Mouse (Mus musculus) midbrain, embryonic 13.5 days (tissue): ENCODE measurements at regions not wholly inside any gene's neighbourhood (a gene's known extent, or its start where the extent isn't known, plus 50 kb on each side); places are given as distances from the start of the nearest gene placed in this dataset.
"Not testable (repeated sequence)": the region's sequence is repeated elsewhere in the genome, so short reads cannot be mapped to it uniquely, and the experiment has no call there.

ENCODE experiments used
- ATAC-seq: fragments of 200-750 bp; cut with Nextera tagmentation; 2 replicates; pipeline ENCODE4 v1.8.0; 2017; ENCODE audit warnings: mild to moderate bottlenecking, moderate TSS enrichment, moderate library complexity
- H3K27ac ChIP-seq: fragments of 300-500 bp; sonication (generic); 2 replicates; pipeline ENCODE4 v1.5.1; 2015; ENCODE audit warnings: inconsistent platforms, mild to moderate bottlenecking, moderate library complexity
- H3K27me3 ChIP-seq: fragments of 300-500 bp; sonication (generic); 2 replicates; pipeline ENCODE4 v1.6.1; 2015; ENCODE audit warnings: mild to moderate bottlenecking, inconsistent platforms
- H3K36me3 ChIP-seq: fragments of 300-500 bp; sonication (generic); 2 replicates; pipeline ENCODE4 v1.6.1; 2015; ENCODE audit warnings: mild to moderate bottlenecking, inconsistent platforms
- H3K4me1 ChIP-seq: fragments of 300-500 bp; sonication (generic); replicated peaks from 2 replicates; pipeline ENCODE4 v1.6.1; 2015; ENCODE audit warnings: inconsistent platforms
- H3K4me2 ChIP-seq: fragments of 300-500 bp; sonication (generic); replicated peaks from 2 replicates; pipeline ENCODE4 v1.6.1; 2015; ENCODE audit warnings: moderate library complexity, mild to moderate bottlenecking, inconsistent platforms
- H3K4me3 ChIP-seq: fragments of 300-500 bp; sonication (generic); replicated peaks from 2 replicates; pipeline ENCODE4 v1.5.1; 2015; ENCODE audit warnings: mild to moderate bottlenecking, inconsistent platforms
- H3K9ac ChIP-seq: fragments of 300-500 bp; sonication (generic); replicated peaks from 2 replicates; pipeline ENCODE4 v1.6.1; 2015; ENCODE audit warnings: mild to moderate bottlenecking, inconsistent platforms
- H3K9me3 ChIP-seq: fragments of 300-500 bp; sonication (generic); 2 replicates; pipeline ENCODE4 v1.6.1; 2016; ENCODE audit warnings: mild to moderate bottlenecking, inconsistent platforms
- WGBS: fragments of 180-500 bp; shearing (Covaris S2); methylation state at CpG from one replicate; pipeline ENCODE4 v1.1.7; 2015; 5-methylcytosine and 5-hydroxymethylcytosine counted together

GRCm38 (mm10) chr5:14309981-14310380 is 204.7 kb upstream of the Pclo start:
- no peak for ATAC-seq
- 93% methylated on average over 5 of the region's 5 CpGs for WGBS
- H3K4me2 ChIP-seq = no peak overlapping the region
- H3K4me3 ChIP-seq = no peak overlapping the region
- no peaks in the 10 kb centered on the region for H3K9me3 ChIP-seq
- no peaks in the 10 kb centered on the region for H3K36me3 ChIP-seq
- H3K4me1 ChIP-seq = no peaks in the 10 kb centered on the region
- H3K27ac ChIP-seq = no peak overlapping the region
- H3K9ac ChIP-seq = no peak overlapping the region
- no peaks in the 10 kb centered on the region for H3K27me3 ChIP-seq

GRCm38 (mm10) chr5:14311729-14312128 is 203.0 kb upstream of the Pclo start:
- no peak for ATAC-seq
- Histone ChIP-seq H3K36me3 (no peaks in the 10 kb centered on the region), H3K9ac (no peak overlapping the region), H3K27ac (no peak overlapping the region), H3K9me3 (no peaks in the 10 kb centered on the region), H3K4me3 (no peak overlapping the region), H3K27me3 (no peaks in the 10 kb centered on the region), H3K4me2 (no peak overlapping the region), H3K4me1 (no peaks in the 10 kb centered on the region)
- WGBS = 89% methylated on average over 3 of the region's 3 CpGs

GRCm38 (mm10) chr5:14320216-14320615 is 194.5 kb upstream of the Pclo start:
- Histone ChIP-seq H3K27ac (no peak overlapping the region), H3K36me3 (no peaks in the 10 kb centered on the region), H3K9ac (no peak overlapping the region), H3K4me3 (no peak overlapping the region), H3K27me3 (no peaks in the 10 kb centered on the region), H3K4me1 (no peaks in the 10 kb centered on the region), H3K9me3 (no peaks in the 10 kb centered on the region), H3K4me2 (no peak overlapping the region)
- WGBS = 88% methylated on average over 4 of the region's 4 CpGs
- peak; percentile 63; the same call in 1 of the 2 replicates for ATAC-seq

- H3K4me2 ChIP-seq = no peak overlapping the region
- no peaks in the 10 kb centered on the region for H3K9me3 ChIP-seq
- H3K4me3 ChIP-seq = no peak overlapping the region
- no peaks in the 10 kb centered on the region for H3K27me3 ChIP-seq
- H3K36me3 ChIP-seq = no peaks in the 10 kb centered on the region
- ATAC-seq = no peak
- H3K27ac ChIP-seq = no peak overlapping the region
- H3K9ac ChIP-seq = no peak overlapping the region
- no peaks in the 10 kb centered on the region for H3K4me1 ChIP-seq
- 66% methylated on average over 1 of the region's 1 CpGs for WGBS
These were observed 192.7 kb upstream of the Pclo start for GRCm38 (mm10) chr5:14322000-14322399.

- Histone ChIP-seq H3K4me2 (no peak overlapping the region), H3K9me3 (no peaks in the 10 kb centered on the region), H3K27ac (no peak overlapping the region), H3K36me3 (no peaks in the 10 kb centered on the region), H3K9ac (no peak overlapping the region), H3K27me3 (no peaks in the 10 kb centered on the region), H3K4me3 (no peak overlapping the region), H3K4me1 (no peaks in the 10 kb centered on the region)
- ATAC-seq = no peak
- 73% methylated on average over 1 of the region's 1 CpGs for WGBS
These were observed 154.3 kb upstream of the Pclo start for GRCm38 (mm10) chr5:14360446-14360845.

GRCm38 (mm10) chr5:14389184-14389890 is 125.4 kb upstream of the Pclo start:
- no peak overlapping the region for H3K4me2 ChIP-seq

GRCm38 (mm10) chr5:14391793-14392192 is 122.9 kb upstream of the Pclo start:
- no peak overlapping the region for H3K4me2 ChIP-seq
- H3K9me3 ChIP-seq = no peaks in the 10 kb centered on the region
- H3K9ac ChIP-seq = no peak overlapping the region
- H3K4me3 ChIP-seq = no peak overlapping the region
- ATAC-seq = no peak
- WGBS = 72% methylated on average over 3 of the region's 3 CpGs
- no peaks in the 10 kb centered on the region for H3K36me3 ChIP-seq
- H3K27ac ChIP-seq = no peak overlapping the region
- H3K27me3 ChIP-seq = no peaks in the 10 kb centered on the region
- no peaks in the 10 kb centered on the region for H3K4me1 ChIP-seq

More at GRCm38 (mm10) chr5:14389184-14389890, 125.4 kb upstream of the Pclo start:
- Histone ChIP-seq H3K4me3 (no peak overlapping the region), H3K4me1 (no peaks in the 10 kb centered on the region), H3K27ac (no peak overlapping the region), H3K27me3 (no peaks in the 10 kb centered on the region), H3K9ac (no peak overlapping the region), H3K36me3 (no peaks in the 10 kb centered on the region), H3K9me3 (no peaks in the 10 kb centered on the region)
- ATAC-seq = peak; percentile 89
- 28% methylated on average over 6 of the region's 6 CpGs for WGBS

GRCm38 (mm10) chr5:14403381-14403780 is 111.3 kb upstream of the Pclo start:
- H3K4me1 ChIP-seq, H3K4me3 ChIP-seq, H3K27ac ChIP-seq, H3K36me3 ChIP-seq, H3K9me3 ChIP-seq, H3K9ac ChIP-seq, ATAC-seq, H3K4me2 ChIP-seq, H3K27me3 ChIP-seq: not testable (repeated sequence)
- WGBS = 92% methylated on average over 10 of the region's 12 CpGs

GRCm38 (mm10) chr5:14404344-14404743 is 110.4 kb upstream of the Pclo start:
- H3K27ac ChIP-seq = no peak overlapping the region
- H3K36me3 ChIP-seq = no peaks in the 10 kb centered on the region
- no peaks in the 10 kb centered on the region for H3K9me3 ChIP-seq
- no peaks in the 10 kb centered on the region for H3K27me3 ChIP-seq
- no peak overlapping the region for H3K4me3 ChIP-seq
- 81% methylated on average over 2 of the region's 2 CpGs for WGBS
- no peak overlapping the region for H3K4me2 ChIP-seq
- no peak for ATAC-seq
- H3K9ac ChIP-seq = no peak overlapping the region
- no peaks in the 10 kb centered on the region for H3K4me1 ChIP-seq

- no peak for ATAC-seq
- no peaks in the 10 kb centered on the region for H3K9me3 ChIP-seq
- H3K9ac ChIP-seq = no peak overlapping the region
- no peaks in the 10 kb centered on the region for H3K4me1 ChIP-seq
- H3K36me3 ChIP-seq = no peaks in the 10 kb centered on the region
- 60% methylated on average over 1 of the region's 1 CpGs for WGBS
- H3K4me2 ChIP-seq = no peak overlapping the region
- no peaks in the 10 kb centered on the region for H3K27me3 ChIP-seq
- no peak overlapping the region for H3K4me3 ChIP-seq
- no peak overlapping the region for H3K27ac ChIP-seq
These were observed 99.4 kb upstream of the Pclo start for GRCm38 (mm10) chr5:14415234-14415862.

GRCm38 (mm10) chr5:14453082-14453481 is 61.6 kb upstream of the Pclo start:
- ATAC-seq = no peak
- 58% methylated on average over 3 of the region's 5 CpGs for WGBS

More at GRCm38 (mm10) chr5:14453082-14453481, 61.6 kb upstream of the Pclo start:
- H3K9ac ChIP-seq = no peak overlapping the region
- H3K4me3 ChIP-seq = no peak overlapping the region
- no peaks in the 10 kb centered on the region for H3K36me3 ChIP-seq
- no peaks in the 10 kb centered on the region for H3K27me3 ChIP-seq
- H3K27ac ChIP-seq = no peak overlapping the region
- no peaks in the 10 kb centered on the region for H3K4me1 ChIP-seq
- no peak overlapping the region for H3K4me2 ChIP-seq
- no peaks in the 10 kb centered on the region for H3K9me3 ChIP-seq
